Mouse (Mus musculus) spleen, adult 18-20 months (tissue): Measurements from ENCODE around the gene Osbpl8.
A peak's percentile ranks its signal among the peaks of the same experiment; 100 is the strongest.
"Not testable (repeated sequence)": the region's sequence is repeated elsewhere in the genome, so short reads cannot be mapped to it uniquely, and the experiment has no call there.

ENCODE experiments used
- DNase-seq, 2 experiments: peaks; one replicate each; pipeline ENCODE4 v3.0.0; 2022; ENCODE audit warnings: mixed read lengths in 2 of 2

Gene Osbpl8

GRCm38 (mm10) chr10:111190110-111190795 is 25.7 kb downstream of the Osbpl8 start:
- no peak for DNase-seq

GRCm38 (mm10) chr10:111193536-111193935 is 29.0 kb downstream of the Osbpl8 start:
- DNase-seq, result no peak

DNA sequence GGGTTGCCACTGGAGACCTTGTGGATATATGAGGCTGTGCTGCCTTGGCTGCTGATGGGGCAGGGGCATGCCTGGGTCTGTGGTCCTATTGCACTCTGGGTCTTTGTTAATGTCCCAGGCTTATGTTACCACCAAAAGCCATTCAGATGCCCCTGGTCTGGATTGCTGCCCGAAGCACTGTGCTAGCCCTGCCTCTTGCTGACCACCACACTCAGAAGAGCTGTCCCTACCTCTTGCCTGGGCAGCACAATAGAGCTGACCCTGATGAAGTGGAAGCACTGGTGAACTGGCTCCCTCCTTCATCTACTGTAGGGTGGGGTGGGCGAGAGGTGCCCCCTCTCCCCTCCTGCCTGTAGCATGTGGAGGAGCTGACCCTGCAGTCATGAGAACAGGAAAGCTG is 31.6 kb downstream of the Osbpl8 start:
- no peak for DNase-seq

DNA sequence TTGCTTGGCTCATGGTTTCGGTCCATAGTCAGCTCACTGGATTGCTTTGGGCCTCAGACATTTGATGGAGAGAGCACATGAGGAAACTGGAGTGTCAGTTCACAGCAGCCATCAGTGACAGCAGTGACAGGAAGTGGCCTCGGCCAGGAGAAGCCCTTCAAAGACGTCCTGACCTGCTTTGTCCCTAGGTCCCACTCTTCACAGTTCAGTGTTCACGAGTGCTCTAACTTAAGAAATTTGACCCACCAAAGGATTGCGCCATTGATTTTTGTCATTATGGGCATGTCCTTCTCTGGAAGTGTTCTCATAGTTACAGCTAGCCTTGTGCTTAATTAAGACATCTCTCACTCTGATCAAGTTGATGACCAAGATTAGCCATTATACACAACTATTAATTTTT is 34.2 kb downstream of the Osbpl8 start:
- DNase-seq, result not testable (repeated sequence)

GRCm38 (mm10) chr10:111201120-111201519 is 36.6 kb downstream of the Osbpl8 start:
- DNase-seq, result no peak

- DNase-seq, result no peak
Observed at GRCm38 (mm10) chr10:111201666-111202065, 37.1 kb downstream of the Osbpl8 start.

GRCm38 (mm10) chr10:111204089-111204488 is 39.5 kb downstream of the Osbpl8 start:
- no peak for DNase-seq

DNA sequence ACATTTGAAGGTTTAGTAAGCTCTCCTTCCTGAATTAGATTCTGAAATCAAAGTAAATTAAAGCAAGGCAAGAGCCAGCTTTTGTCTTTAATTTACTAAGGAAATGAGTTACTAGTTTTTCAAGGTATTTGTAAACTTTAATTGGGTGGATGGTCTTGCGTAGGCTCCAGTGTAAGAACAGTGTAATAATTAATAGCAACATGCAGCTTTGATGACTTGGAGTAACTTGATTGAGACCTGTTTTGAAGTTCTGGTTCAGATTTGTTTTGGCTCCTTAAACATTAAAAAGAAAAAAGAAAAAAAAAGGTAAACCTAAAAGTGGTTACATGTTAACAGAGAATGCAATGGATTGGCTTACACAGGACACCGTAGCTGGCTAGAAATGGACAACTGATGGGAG is 40.9 kb downstream of the Osbpl8 start:
- DNase-seq, result no peak

DNA sequence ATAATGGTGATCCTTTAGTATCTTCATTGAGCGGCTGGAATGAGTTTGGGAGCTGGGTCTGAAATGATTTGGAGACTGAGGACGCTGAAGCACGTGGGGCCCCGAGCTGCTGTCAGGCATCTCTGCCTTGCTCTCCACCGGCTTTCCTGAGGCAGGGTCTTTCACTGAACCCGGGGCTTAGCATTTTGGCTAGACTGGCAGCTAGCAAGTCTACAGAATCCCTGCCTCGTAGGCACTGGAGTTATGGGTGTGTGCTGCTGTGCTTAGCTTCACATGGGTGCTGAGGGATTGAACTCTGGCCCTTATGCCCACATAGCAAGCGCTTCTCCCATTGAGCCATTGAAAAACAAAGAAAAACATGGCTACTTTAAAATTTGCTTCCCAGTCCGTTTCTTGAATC is 42.8 kb downstream of the Osbpl8 start:
- DNase-seq, result no peak

DNA sequence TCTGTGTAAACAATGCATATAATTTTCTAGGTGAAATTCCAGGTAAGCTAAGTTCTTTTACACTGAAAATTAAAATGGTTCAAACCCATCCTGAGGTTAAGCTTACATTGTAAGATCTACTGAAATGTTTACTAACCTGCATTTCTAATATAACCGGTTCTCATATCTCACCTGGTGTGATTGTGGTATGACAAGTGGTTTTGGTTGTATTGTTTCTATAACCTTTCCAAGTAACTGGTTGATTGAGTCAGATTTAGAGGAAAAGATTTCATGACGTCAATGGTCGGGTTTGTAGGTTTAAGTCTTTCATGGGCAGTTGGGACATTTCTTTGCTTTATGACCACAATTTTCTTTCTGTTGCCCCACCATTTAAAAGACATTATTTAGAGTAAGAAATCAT is 49.5 kb downstream of the Osbpl8 start:
- no peak for DNase-seq

DNA sequence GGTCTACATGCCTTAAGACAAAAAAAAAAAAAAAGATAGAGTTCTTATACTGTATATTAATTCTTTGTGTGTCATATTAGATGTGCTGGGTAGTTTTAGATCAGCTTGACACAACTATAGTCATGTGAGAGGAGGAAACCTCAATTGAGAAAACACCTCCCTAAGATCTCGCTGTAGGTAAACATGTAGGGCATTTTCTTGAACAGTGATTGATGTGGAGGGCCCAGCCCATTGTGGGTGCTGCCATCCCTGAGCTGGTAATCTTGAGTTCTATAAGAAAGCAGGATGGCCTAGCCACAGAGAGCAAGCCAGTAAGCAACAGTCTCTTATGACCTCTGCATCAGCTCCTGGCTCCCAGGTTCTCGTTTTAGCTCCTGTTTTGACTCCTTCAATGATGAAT is 50.1 kb downstream of the Osbpl8 start:
- DNase-seq, result no peak

DNA sequence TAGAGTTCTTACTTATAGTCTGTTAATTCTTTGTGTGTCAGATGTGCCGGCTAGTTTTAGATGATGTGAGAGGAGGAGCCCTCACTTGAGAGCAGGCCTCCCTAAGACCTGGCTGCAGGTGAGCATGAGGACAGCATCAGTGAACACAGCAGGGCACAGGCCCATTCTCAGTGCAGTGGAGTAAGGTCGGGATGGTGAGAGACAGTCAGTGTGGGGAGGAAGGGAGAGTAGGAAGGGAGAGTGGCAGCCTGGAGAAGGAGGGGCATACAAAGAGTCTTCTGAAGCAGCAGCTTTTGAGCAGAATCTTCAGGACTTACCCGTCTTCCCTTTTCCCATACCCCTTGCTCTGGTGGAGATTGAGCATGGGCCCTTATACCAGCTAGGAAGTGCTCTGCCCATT is 51.0 kb downstream of the Osbpl8 start:
- no peak for DNase-seq

- no peak for DNase-seq
Observed at GRCm38 (mm10) chr10:111216111-111216510, 51.6 kb downstream of the Osbpl8 start.

GRCm38 (mm10) chr10:111222535-111222934 is 58.0 kb downstream of the Osbpl8 start:
- DNase-seq, result no peak

- no peak for DNase-seq
Observed at GRCm38 (mm10) chr10:111223218-111223830, 58.8 kb downstream of the Osbpl8 start.

GRCm38 (mm10) chr10:111224696-111225095 is 60.1 kb downstream of the Osbpl8 start:
- no peak for DNase-seq

GRCm38 (mm10) chr10:111226508-111226907 is 62.0 kb downstream of the Osbpl8 start:
- DNase-seq, result peak; percentile 65 to 89

DNA sequence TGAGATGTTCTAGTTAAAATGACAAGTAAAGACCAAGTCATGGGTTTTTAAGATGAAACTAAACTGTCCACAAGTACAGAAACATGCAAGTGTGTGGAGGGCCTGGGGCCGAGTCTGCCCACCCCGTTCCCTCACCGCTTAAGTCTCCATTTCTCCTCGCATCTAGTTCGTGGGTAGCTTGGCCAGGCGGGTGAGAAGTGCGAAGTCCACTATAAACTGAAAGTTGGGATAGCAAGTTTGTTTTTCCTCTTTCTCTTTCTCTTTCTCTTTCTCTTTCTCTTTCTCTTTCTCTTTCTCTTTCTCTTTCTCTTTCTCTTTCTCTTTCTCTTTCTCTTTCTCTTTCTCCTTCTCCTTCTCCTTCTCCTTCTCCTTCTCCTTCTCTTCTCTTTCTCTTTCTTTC is 67.7 kb downstream of the Osbpl8 start:
- DNase-seq, result not testable (repeated sequence)

DNA sequence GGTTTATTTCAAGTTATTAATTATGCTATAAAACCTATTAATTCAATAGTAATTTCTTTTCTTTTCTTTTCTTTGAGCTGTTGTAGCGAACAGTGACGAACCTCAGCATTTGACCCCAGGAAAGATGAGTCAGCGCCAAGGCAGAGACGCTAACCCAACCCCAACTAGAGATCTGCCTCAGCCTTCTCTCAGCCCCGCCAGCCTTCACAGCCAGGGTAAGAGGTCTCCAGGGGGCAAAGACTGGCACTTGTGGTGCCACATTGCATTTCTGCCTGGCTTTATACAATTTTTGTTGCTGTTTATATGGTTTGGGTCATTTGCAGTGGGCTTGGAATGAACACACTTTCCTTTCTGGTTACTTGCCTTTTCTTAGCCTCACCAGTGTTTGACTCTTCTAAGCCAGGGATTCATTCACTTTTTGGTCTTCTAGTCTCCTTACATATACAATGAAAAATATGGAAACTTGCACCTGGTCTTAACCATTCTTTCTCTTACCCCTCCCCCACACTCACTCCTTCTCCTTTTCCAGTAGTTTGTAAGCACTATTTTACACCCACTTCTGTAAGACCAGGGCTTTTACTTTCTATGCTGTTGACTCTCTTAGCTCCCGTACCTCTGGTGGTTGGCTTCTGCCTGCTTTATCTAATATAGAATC is 69.1 kb downstream of the Osbpl8 start:
- DNase-seq, result no peak

DNA sequence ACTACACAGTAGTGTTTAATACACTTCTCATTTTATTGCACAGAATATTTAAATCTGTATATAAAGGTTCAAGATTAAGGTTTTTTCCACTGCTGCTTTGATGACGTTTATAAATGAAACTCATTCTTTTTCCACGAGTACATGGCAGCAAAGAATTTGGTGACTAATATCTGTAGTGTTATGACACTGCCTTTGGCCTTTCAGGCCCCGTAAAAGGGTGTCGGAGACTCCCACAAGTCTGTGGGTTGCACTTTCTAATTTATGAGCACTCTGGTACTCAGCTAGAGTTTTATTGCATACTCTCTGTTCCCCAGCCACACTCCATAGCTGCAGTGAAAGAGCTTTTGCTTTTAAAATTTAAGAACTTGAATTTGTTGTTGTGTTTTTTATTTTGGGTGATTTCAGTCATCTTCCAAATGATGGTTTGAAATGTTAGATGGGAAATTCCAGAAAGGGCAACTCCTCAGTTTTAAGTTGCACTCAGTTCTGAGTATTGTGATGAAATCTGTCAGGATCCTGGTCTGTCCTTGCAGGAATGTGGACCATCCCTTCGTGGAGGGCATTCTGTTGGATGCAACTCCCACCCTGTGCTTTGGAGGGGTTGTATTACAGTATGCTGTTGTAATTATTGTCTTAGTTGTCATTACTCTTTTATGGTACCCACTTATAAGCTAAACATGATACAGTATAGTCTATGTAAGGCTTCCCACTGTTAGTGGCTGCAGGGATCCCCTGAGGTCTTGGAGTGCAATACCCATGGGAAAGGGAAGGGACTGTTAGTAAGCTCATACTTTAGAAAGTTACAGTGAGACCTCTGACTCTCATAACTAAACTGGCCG is 70.1 kb downstream of the Osbpl8 start:
- DNase-seq, result no peak

GRCm38 (mm10) chr10:111235289-111235570 is 70.7 kb downstream of the Osbpl8 start:
- DNase-seq, result no peak

GRCm38 (mm10) chr10:111237434-111237833 is 72.9 kb downstream of the Osbpl8 start:
- DNase-seq, result no peak

GRCm38 (mm10) chr10:111242677-111243076 is 78.1 kb downstream of the Osbpl8 start:
- no peak for DNase-seq

- DNase-seq, result no peak
Observed at GRCm38 (mm10) chr10:111247609-111248008, 83.1 kb downstream of the Osbpl8 start.
